Comparison of ENCODE assay signal across 7 mouse cellular contexts in the genomic region with DNA sequence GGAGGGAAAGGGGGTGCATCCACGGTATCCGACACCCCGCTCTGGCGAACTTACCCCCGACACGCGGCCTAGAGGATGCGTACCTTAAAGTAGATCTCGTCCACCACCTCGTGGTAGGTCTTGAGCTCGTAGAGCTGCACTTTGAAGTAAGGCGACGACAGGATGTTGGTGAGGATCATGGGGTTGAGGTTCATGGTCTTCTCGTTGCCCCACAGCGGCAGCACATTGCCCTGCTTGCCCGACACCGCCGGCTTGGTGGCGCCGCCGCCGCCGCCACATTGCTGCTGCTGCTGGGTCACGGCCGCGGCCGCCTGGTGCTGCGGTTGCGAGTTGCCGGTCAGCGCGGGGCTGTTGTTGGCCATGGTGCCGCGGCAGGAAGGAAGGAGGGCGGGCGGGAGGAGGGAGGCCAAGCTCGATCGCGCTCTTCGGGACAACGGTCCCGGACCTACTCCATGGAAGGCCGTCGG. TPM values are rescaled to one million over a fixed set of nuclear protein-coding genes. Genes with fewer than 3 reads are reported as not detected.
DNase-seq lines count a peak whose midpoint lies in the region; ATAC-seq and TF ChIP-seq lines count a peak whose summit lies in the region.

No protein-coding gene starts in this region.

- H3K4me2 ChIP-seq in limb, embryonic 11.5 days (ENCODE audit: low read depth, severe bottlenecking): peak overlapping the region; percentile 91
- peak overlapping the region; percentile 93 for H3K4me2 ChIP-seq in midbrain, embryonic 12.5 days (replicated peaks)

- no peaks in the 10 kb centered on the region; the same call in 1 of the 2 replicates for H3K36me3 ChIP-seq in limb, embryonic 11.5 days (ENCODE audit: control insufficient read depth, insufficient read depth, low read length)
- H3K36me3 ChIP-seq in midbrain, embryonic 12.5 days: peaks cover 18% of the 10 kb centered on the region; the same call in 1 of the 2 replicates

- peak overlapping the region; percentile 69 for H3K4me3 ChIP-seq in cortical plate, adult 2 months (ENCODE audit: insufficient read depth, low read length)
- H3K4me3 ChIP-seq in limb, embryonic 11.5 days (ENCODE audit: low read depth, low read length): peak overlapping the region; percentile 97
- H3K4me3 ChIP-seq in midbrain, embryonic 12.5 days: peak overlapping the region; percentile 97

- no peaks in the 10 kb centered on the region for H3K9me3 ChIP-seq in limb, embryonic 11.5 days (ENCODE audit: control insufficient read depth, low read length)
- no peaks in the 10 kb centered on the region for H3K9me3 ChIP-seq in midbrain, embryonic 12.5 days

- peak; percentile 43 for DNase-seq in WW6 (ENCODE audit: low read depth, low spot score)
- DNase-seq in gastrocnemius, adult 8-10 months (ENCODE audit: low spot score in 2 of 2): peak; percentile 5 to 19
- DNase-seq in limb, embryonic 11.5 days (ENCODE audit: low spot score): peak; percentile 74
- DNase-seq in spleen, adult 18-20 months: peak; percentile 67 to 68

- peak; percentile 86 for ATAC-seq in inflammation-experienced regulatory T-cells, adult 6 months
- peak; percentile 88 for ATAC-seq in limb, embryonic 11.5 days (ENCODE audit: insufficient number of reproducible peaks, low FRiP score, low TSS enrichment, low read depth)
- ATAC-seq in midbrain, embryonic 12.5 days (ENCODE audit: low FRiP score, low read depth): peak; percentile 89

- WGBS in limb, embryonic 11.5 days: under 1% methylated on average over 41 of the region's 44 CpGs
- WGBS in midbrain, embryonic 12.5 days: 1% methylated on average over 41 of the region's 44 CpGs

- H3K9ac ChIP-seq in limb, embryonic 11.5 days (ENCODE audit: low read length): peak overlapping the region; percentile 93
- H3K9ac ChIP-seq in midbrain, embryonic 12.5 days (replicated peaks): peak overlapping the region; percentile 94

- H3K27me3 ChIP-seq in limb, embryonic 11.5 days (ENCODE audit: control insufficient read depth, insufficient read depth, low read length): no peaks in the 10 kb centered on the region
- no peaks in the 10 kb centered on the region for H3K27me3 ChIP-seq in midbrain, embryonic 12.5 days

- TF ChIP-seq CTCF in cortical plate, adult 2 months (IDR thresholded peaks at IDR 0.05; ENCODE audit: extremely low read depth, insufficient read depth, low read length): peak; percentile 35

- H3K4me1 ChIP-seq in cortical plate, adult 2 months (ENCODE audit: control insufficient read depth, insufficient read depth, low read length): no peaks in the 10 kb centered on the region; the same call in 1 of the 2 replicates
- peaks cover 5% of the 10 kb centered on the region for H3K4me1 ChIP-seq in limb, embryonic 11.5 days (ENCODE audit: control insufficient read depth, insufficient read depth, low read length)
- H3K4me1 ChIP-seq in midbrain, embryonic 12.5 days: peaks cover 13% of the 10 kb centered on the region

- TF ChIP-seq POLR2A in cortical plate, adult 2 months (IDR thresholded peaks at IDR 0.05; ENCODE audit: extremely low read depth, insufficient read depth, low read length): no peak

- peak overlapping the region; percentile 61 for H3K27ac ChIP-seq in cortical plate, adult 2 months (ENCODE audit: insufficient read depth, low read length)
- peak overlapping the region; percentile 95 for H3K27ac ChIP-seq in limb, embryonic 11.5 days (replicated peaks; ENCODE audit: low read depth, low read length)
- peak overlapping the region; percentile 98 for H3K27ac ChIP-seq in midbrain, embryonic 12.5 days (replicated peaks)

RNA-seq across cellular contexts. Expression of a gene that starts 0.4 kb away (rescaled TPM):
- 61.7 and 71.6 TPM in 2 replicates for polyA plus RNA-seq in cortical plate, adult 2 months (2012; rRNA removed)
- 10 to 100 TPM; 10.7 to 16.0 (median 13.3) TPM for total RNA-seq in gastrocnemius, adult 8-10 months (2022)
- 100 to 1,000 TPM in 2 of 3 experiments, 10 to 100 TPM in 1; 89.4 to 147 (median 131) TPM for polyA plus RNA-seq in inflammation-experienced regulatory T-cells, adult 6 months (2017; shearing (Covaris generic))
- 79.9 and 81.2 TPM in 2 replicates for polyA plus RNA-seq in limb, embryonic 11.5 days (2014; fragmentation: Nextera tagmentation; extraction: Ambion mirVana)
- 77.9 and 89.5 TPM in 2 replicates for polyA plus RNA-seq in midbrain, embryonic 12.5 days (2016; fragmentation: Nextera tagmentation; extraction: Ambion mirVana)

RNA-seq across cellular contexts. Expression of a gene that starts 21.3 kb away (rescaled TPM):
- polyA plus RNA-seq in cortical plate, adult 2 months (2012; rRNA removed): 0.08 and 0.13 TPM in 2 replicates
- not detected for total RNA-seq in gastrocnemius, adult 8-10 months (2022)
- under 1 TPM in 1 of 3 experiments, not detected in 2; 0.21 TPM for polyA plus RNA-seq in inflammation-experienced regulatory T-cells, adult 6 months (2017; shearing (Covaris generic))
- 0.18 TPM in 1 of 2 replicates, not detected in the other for polyA plus RNA-seq in limb, embryonic 11.5 days (2014; fragmentation: Nextera tagmentation; extraction: Ambion mirVana)
- 0.08 TPM in 1 of 2 replicates, not detected in the other for polyA plus RNA-seq in midbrain, embryonic 12.5 days (2016; fragmentation: Nextera tagmentation; extraction: Ambion mirVana)

RNA-seq across cellular contexts. Expression of a gene that starts 28.6 kb away (rescaled TPM):
- polyA plus RNA-seq in cortical plate, adult 2 months (2012; rRNA removed): 1.5 and 1.7 TPM in 2 replicates
- not detected for total RNA-seq in gastrocnemius, adult 8-10 months (2022)
- polyA plus RNA-seq in inflammation-experienced regulatory T-cells, adult 6 months (2017; shearing (Covaris generic)): under 1 TPM in 1 of 3 experiments, not detected in 2; 0.60 TPM
- 0.54 and 1.0 TPM in 2 replicates for polyA plus RNA-seq in limb, embryonic 11.5 days (2014; fragmentation: Nextera tagmentation; extraction: Ambion mirVana)
- polyA plus RNA-seq in midbrain, embryonic 12.5 days (2016; fragmentation: Nextera tagmentation; extraction: Ambion mirVana): 0.78 and 0.86 TPM in 2 replicates

RNA-seq across cellular contexts. Expression of a gene that starts 29.1 kb away (rescaled TPM):
- polyA plus RNA-seq in cortical plate, adult 2 months (2012; rRNA removed): not detected in 2 replicates
- not detected for total RNA-seq in gastrocnemius, adult 8-10 months (2022)
- polyA plus RNA-seq in inflammation-experienced regulatory T-cells, adult 6 months (2017; shearing (Covaris generic)): not detected
- not detected in 2 replicates for polyA plus RNA-seq in limb, embryonic 11.5 days (2014; fragmentation: Nextera tagmentation; extraction: Ambion mirVana)
- not detected in 2 replicates for polyA plus RNA-seq in midbrain, embryonic 12.5 days (2016; fragmentation: Nextera tagmentation; extraction: Ambion mirVana)

Comparison
In these comparisons a context has a peak if more than half of its experiments do, and no peak if none do; other contexts are left out.
1. Peak in every context shown above with its lines: DNase-seq, ATAC-seq, H3K4me3 ChIP-seq and H3K27ac ChIP-seq.
2. DNase-seq: peak in every context shown above with its lines; median percentile 74 in limb, embryonic 11.5 days; 68 in spleen, adult 18-20 months; 43 in WW6; 12 in gastrocnemius, adult 8-10 months.